Mouse (Mus musculus) ES-Bruce4 (cell line): ENCODE measurements around the gene Pon2.

Experiments
- CTCF ChIP-seq: IDR thresholded peaks from one replicate; pipeline ENCODE4 v1.8.1; 2011; ENCODE audit warnings: low read depth, low read length
- EP300 ChIP-seq: IDR thresholded peaks from 2 replicates; pipeline ENCODE4 v1.6.1; 2011; ENCODE audit warnings: low read depth, low read length; ENCODE audit not compliant: insufficient read depth
- POLR2A ChIP-seq: IDR thresholded peaks from one replicate; pipeline ENCODE4 v1.8.1; 2011; ENCODE audit warnings: low read length; ENCODE audit not compliant: insufficient read depth

DNA sequence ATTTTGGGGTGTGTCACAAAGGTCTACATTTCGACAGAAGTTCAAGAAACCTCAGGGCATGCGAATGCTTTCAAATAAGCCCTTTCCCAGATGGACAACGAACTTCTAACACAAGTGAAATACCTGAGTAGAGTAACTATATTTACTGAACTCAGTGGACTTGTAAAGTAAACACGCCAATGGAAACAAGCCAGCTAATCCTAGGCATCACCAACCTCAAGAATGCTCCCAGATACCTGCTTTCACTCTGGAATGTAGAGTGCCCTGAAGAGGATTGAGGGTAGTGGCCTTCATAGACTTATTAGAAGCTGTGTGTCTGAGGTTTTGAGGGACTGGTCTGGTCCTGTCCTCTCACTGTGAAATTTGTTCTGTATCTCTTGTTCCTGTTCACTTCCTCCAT is 60.7 kb downstream of the Pon2 start:
- no peak for TF ChIP-seq CTCF
- no peak for TF ChIP-seq POLR2A
- no peak for TF ChIP-seq EP300
